Mouse (Mus musculus): ENCODE results near the gene Hist1h3d.

GRCm38 (mm10) chr13:23541497-23541896 lies 34.1 kb upstream of the Hist1h3d start:
- TF ChIP-seq POLR2A (IDR thresholded peaks at IDR 0.05; ENCODE audit: low read depth, low read length) (no peak), TCF12 (IDR thresholded peaks at IDR 0.05; ENCODE audit: low read depth, low read length) (no peak), USF1 (IDR thresholded peaks at IDR 0.05; ENCODE audit: low read depth, low read length) (no peak), CTCF (conservative IDR thresholded peaks at IDR 0.05 in 1 of 2, IDR thresholded peaks at IDR 0.05 in 1 of 2; ENCODE audit: low read depth in 2 of 2, low read length in 2 of 2) (no peak), ZNF384 (IDR thresholded peaks at IDR 0.05; ENCODE audit: low read depth, low read length) (peak; percentile 78), EP300 (IDR thresholded peaks at IDR 0.05; ENCODE audit: low read length) (no peak), MYC (IDR thresholded peaks at IDR 0.05; ENCODE audit: low read depth, low read length) (no peak), ZC3H11A (IDR thresholded peaks at IDR 0.05; ENCODE audit: low read depth, low read length) (no peak), JUND (conservative IDR thresholded peaks at IDR 0.05; ENCODE audit: low read depth, low read length) (no peak), MAFK (IDR thresholded peaks at IDR 0.05; ENCODE audit: insufficient replicate concordance, low read length) (no peak), ELF1 (IDR thresholded peaks at IDR 0.05; ENCODE audit: low read depth, low read length) (no peak), USF2 (conservative IDR thresholded peaks at IDR 0.05; ENCODE audit: low read depth, low read length) (no peak)

Data from CH12.LX (cell line).